Mouse (Mus musculus): Measurements from ENCODE around the gene Cep350.
A peak's percentile ranks its signal among the peaks of the same experiment; 100 is the strongest.

Cep350 gene

GRCm38 (mm10) chr1:155973068-155973718, at the start of gene Cep350:
TSS of gene Cep350 (minus strand) at chr1:155973255.
- peak; percentile 98 for DNase-seq

- no peak for DNase-seq
Observed at GRCm38 (mm10) chr1:156020402-156020801, 47.3 kb upstream of the Cep350 start.

DNA sequence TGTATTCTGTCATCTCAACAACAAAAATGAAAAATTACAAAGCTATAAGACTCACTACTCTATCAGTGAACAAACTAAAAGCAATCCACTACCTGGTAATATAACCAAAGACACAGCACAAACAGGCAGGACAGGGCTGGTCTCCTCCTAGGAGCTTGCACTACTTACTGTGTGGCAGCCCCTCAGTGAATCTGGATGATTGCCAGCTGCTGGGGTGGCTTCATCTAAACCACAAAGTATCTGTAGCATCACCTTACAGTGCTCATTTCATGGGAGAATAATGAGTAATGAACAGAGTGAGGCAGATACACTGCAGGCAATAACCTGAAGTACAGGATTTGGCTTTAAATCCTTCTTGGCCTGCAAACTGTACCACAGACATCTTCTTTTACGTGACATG, 46.7 kb upstream of the Cep350 start:
- no peak for DNase-seq

- no peak for DNase-seq
Observed at GRCm38 (mm10) chr1:156009003-156009402, 35.9 kb upstream of the Cep350 start.

DNA sequence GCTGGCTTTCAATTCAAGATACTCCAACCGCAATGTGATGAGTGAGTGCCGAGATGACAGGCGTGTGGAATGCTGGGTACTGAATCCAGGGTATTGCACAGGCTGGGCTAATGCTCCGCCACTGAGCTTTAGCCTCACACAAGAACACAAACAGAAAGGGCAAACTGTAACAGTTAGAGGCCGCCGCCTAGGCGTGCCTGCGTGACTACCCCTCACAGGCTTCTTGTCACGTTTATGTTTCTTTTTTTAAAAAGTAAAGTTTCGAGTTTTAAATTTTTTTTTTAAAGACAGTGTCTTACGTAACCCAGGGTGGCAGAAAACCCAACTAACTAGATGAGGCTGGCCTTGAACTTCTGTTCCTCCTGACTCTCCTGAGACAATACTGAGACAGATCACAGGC, 32.9 kb upstream of the Cep350 start:
- DNase-seq, result no peak

GRCm38 (mm10) chr1:156003201-156003935, 30.3 kb upstream of the Cep350 start:
- DNase-seq, result peak; percentile 66

DNA sequence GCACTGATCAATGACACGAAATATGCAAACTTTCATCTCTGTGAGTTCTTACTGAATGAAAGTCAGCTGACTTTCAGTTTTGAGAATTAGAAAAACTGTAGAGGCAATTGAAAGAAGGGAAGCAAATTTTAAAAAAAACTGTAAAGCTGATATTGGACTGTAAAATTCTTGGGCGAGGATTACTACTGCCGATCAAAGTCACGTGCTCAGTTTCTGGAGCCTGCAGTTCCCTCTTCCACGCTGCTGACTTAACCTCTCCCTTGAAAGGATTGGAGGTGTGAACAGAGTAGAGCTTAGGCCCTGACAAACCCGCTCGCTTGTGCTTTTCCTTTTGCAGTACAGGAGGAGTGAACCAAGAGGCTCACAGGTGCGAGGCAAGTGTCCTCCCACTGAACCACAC, 29.3 kb upstream of the Cep350 start:
- DNase-seq, result no peak

DNA sequence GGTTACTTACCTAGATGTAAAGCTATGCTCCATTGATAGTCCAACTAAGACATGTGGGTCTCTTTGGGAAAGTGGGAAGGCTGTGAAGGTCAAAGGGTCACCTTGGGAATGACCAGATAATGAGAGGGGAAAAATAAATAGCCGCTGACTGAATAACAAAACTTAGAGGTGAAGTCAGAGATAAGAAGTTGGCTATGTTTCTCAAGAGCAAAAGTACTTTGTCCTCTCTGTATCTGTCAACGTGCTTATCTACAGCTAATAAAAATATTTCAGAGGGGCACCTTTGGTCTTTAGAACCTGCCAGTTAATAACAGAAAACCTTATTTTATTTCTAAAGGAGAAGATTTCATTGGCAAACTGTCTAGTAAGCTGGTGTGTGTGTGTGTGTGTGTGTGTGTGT, 22.6 kb upstream of the Cep350 start:
- DNase-seq, result no peak

DNA sequence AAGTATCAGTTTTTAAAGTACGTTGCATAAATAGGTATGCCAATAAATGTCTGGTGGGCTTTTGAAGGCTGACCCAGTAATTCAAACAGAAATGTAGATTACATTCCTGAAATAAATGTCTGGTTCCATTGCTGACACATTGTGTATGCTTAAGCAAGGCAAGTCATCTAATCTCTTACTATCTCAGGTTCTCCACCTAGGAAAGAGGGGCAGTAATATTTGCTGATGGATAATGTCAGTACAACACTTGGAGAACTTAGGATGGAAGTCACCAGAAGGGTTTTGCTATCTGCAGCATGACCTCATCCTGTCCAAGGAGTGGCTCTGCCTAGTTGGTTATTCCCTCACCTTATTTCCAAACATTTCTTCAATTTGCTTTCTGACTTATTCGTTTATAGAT, 21.5 kb upstream of the Cep350 start:
- DNase-seq, result no peak

DNA sequence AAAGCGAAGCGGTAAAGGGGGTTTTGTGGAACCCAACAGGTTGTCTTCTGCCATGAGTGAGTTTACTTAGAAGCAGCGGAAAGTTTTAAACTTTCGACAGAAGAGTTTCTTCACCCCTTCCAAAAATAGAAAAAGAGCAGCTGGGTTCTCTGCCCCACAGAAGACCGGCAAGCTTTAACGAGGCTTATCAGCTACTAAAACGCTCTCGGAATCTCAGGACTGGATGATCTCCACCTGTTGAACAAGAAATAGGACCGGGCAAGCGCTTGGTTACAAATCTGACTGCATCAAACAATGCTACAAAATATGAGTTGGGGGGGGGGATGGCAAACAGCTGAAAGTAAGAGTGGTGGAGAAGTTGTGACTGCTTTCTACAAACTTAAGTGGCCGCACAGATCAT, 17.3 kb upstream of the Cep350 start:
- DNase-seq, result no peak

DNA sequence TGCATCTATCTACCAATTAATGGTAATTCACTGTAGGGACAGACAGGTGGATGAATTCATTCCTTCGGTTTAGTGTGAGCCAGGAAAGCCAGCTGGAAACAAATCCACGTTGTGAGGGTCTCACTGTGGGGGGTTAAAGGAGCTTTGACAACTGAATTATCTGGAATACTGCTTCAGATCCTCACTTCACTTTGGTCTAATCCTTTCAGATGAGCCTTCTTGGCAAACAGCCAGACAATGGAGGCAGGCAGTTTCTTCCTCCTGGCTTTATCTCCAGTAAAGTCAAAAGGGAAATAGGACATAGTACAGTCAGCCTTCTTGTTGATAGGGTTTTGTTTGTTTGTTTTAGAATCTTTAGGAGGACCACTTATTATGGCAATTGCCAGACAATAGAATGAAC, 16.3 kb upstream of the Cep350 start:
- peak; percentile 30 for DNase-seq

GRCm38 (mm10) chr1:155987625-155988024, 14.6 kb upstream of the Cep350 start:
- no peak for DNase-seq

DNA sequence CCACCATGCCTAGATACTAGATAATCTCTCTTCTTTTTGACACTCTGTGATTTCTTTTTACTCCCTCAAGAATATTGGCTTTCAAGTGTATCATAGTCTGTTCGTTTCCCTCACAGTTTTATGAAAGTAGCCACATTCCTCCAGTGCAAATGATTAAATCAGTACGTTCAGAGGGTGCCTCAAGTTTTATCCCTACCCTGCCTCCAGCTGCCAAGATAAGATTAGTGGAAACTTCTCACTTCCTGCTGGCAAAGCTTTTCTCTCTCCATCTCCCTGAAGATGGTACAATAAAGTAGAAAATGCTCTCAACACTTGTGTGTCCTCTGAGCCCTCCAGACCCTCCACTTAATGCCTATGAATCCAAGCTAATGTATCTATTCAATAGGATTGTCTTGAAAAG, 1.9 kb upstream of the Cep350 start:
- DNase-seq, result no peak

DNA sequence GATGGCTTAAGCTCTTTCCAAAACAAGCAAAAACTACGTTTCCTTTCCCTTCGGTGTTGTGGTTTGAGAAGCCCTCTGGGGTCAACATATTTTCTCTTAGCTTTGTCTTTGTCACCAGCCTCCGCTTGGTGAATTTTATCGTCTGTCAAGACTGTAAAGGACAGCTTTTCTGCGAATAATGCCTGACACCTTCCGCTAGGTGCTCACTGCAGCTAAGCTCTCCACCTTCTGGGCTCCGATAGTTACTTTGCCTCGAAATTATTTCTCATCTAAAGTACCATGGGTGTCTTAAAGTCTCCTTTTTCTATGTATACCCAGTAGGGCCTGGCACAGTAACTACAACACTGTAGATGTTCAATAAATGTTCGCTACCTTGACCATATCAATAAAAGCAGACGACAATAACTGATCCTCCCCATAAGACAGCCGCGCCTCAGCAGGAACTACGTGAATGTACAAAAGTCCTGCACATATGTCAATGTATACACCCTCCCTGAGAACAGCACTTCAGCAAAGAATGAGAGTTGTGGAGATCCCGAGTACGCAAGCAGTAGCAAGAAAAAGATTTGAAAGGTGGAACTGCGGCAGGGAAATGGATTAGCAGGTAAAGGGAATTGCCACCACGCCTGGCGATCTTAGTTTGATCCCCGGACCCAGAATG, 794 bp upstream of the Cep350 start:
- DNase-seq, result peak; percentile 15

GRCm38 (mm10) chr1:155972146-155973067, 648 bp downstream of the Cep350 start:
- DNase-seq, result no peak

DNA sequence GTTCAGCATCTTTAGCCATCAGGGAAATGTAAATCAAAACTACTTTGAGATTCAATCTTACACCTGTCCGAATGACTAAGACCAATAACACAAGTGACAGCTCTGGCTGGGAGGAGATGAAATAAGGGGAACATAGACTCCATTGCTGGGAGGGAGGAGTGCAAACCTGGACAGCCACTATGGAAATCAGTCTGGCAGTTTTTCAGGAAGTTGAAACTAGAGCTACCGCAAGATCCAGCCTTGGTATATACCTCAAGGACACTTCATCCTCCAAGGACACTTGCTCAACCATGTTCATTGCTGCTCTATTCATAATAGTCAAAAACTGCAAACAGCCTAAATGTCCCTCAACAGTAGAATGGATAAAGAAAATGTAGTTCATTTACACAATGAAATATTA, 23.9 kb downstream of the Cep350 start:
- DNase-seq, result no peak

DNA sequence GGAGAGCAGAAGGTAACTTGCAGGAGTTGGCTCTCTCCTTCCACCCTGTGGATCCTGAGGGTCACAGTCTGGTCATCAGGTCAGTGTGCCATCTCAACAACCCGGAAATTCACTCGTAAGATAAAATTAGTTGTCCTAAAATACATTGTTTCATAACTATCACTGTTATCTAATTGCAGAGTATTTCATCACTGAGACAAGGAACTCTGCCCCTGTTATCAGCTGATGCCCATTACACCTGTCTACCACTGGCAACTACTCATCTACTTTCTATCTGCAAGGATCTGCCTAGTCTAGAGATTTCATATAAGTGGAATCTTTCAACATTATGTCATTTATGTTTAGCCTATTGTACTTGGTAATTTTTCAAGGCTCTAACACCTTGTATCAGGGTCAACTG, 28.7 kb downstream of the Cep350 start:
- no peak for DNase-seq

GRCm38 (mm10) chr1:155937416-155937815, 35.6 kb downstream of the Cep350 start:
- no peak for DNase-seq

DNA sequence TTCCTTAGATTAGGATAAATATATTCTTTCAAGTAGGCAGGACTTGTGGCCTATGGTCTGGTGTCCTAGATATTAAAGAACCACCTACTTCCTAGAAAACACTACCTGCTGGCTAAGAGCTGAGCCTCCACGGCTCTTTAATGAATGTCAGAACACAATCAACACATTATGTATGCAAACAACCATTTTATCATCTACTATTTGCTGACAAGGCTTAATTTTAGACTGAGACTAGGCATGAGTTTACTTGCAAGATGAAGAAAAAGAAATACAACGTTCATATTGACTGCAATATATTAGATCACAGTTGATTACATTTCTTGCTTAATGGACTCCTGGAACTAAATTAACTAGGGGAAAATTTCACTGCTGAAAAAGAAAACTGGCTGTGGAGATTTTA, 38.4 kb downstream of the Cep350 start:
- DNase-seq, result no peak

- no peak for DNase-seq
Observed at GRCm38 (mm10) chr1:155903561-155903960, 69.5 kb downstream of the Cep350 start.

GRCm38 (mm10) chr1:155901348-155901747, 71.7 kb downstream of the Cep350 start:
- no peak for DNase-seq

DNA sequence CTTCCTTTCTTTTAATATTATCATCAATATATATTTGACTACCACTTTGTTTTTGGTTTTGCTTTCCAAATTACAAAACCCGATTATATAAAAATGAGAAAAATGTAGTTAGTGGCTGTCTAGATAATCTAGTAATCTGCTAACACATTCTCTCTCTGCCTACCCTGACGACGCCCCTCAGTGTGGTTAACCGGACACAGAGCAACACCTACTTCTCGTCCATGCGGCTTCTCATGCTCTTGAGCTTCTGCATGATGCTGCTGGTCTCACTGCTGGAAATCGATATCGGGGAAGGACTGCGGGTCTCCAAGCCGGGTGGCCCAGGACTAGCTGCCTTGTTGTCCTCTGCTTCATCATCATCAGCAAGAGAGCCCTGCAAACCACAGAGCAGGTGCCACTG, 78.7 kb downstream of the Cep350 start:
- DNase-seq, result no peak

GRCm38 (mm10) chr1:155886846-155887245, 86.2 kb downstream of the Cep350 start:
- no peak for DNase-seq
